Mouse (Mus musculus) 3134 (cell line): Measurements from ENCODE around the gene Ppp1ca.
A peak's percentile ranks its signal among the peaks of the same experiment; 100 is the strongest.

Source experiments
- DNase-seq: peaks from one replicate; pipeline ENCODE4 v3.0.0-alpha.2; 2011; ENCODE audit warnings: low spot score; ENCODE audit not compliant: insufficient read length; ENCODE audit errors: extremely low read depth

Gene Ppp1ca

DNA sequence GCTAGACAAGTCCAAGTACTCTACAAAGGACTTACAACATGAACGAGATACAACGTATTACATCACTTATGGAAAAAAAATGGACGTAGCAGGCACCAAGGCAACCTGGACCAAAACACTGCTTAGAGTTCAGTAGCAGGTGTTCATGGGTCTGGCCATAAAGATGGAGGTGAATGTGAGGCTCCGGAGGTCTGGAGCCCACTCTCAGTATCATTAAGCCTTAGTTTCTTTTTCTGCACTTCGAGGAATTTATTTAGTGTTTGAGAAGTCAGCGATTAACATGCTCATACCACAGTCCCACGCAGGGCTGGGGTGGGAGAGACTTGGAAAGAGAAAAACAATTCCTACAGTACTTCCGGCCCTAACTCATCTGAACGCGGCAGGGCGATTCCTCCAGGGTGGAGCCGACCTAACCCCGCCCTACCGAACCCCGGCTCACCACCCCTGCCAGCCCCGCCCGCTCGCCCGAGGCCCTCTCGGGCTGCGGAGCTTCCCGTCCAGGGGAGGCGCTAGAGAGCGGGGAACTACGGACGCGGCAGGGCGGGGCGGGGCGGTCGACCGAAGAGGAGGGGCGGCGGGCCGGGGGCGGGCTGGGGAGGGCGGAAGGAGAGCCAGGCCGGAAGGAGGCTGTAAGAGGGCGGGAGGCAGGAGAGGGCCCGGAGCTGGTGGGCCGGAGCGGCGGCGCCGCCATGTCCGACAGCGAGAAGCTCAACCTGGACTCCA is at the start of gene Ppp1ca:
Gene Ppp1ca (plus strand): TSS at position 538 of the 723 bp plus-strand sequence.
- peak; percentile 89 for DNase-seq

DNA sequence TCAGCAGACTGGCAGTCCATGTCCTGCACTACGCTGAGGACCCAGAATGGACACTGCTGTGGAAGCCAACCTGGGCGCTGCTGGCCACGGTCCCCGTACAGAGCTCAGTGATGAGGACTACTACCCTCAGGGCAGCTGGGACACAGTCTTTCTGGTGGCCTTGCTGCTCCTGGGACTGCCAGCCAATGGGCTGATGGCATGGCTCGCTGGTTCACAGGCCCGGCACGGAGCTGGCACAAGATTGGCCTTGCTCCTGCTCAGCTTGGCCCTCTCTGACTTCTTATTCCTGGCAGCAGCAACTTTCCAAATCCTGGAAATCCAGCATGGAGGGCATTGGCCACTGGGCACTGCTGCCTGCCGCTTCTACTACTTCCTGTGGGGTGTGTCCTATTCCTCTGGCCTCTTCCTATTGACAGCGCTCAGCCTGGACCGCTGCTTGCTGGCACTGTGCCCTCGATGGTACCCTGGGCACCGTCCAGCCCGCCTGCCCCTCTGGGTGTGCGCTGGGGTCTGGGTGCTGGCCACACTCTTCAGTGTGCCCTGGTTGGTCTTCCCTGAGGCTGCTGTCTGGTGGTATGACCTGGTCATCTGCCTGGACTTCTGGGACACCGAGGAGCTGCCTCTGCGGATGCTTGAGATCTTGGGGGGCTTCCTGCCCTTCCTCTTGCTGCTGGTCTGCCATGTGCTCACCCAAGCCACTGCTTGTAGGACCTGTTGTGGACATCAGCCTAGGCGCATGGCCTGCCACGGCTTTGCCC is 49.3 kb upstream of the Ppp1ca start:
- no peak for DNase-seq

DNA sequence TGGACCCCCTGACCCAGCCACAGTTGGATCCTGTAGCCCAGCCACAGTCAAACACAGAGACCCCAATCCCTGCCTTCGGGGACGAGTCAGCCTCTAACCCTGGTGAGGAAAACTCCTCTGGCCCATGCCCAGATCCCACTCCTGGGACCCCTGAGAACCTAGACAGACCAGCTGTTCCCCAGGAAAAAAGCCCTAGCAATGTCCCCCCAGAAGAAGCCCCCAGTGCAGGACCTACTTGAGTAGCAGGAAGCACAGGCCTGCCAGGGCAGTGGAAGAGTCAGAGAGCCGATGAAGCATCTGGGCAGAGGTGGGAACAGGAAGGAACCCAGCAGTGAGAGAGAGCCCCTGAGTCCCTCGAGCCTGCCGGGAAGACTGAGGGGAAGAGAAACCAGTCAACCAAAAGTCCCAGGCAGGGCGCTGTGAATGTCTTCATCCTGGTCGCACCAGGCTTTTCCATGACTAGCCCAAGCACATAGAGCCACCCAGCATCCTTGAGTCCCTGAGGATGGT is 48.1 kb upstream of the Ppp1ca start, which contains the start of gene Cabp4:
Gene Cabp4 (minus strand): TSS at position 275 of the 510 bp plus-strand sequence.
- DNase-seq, result no peak

DNA sequence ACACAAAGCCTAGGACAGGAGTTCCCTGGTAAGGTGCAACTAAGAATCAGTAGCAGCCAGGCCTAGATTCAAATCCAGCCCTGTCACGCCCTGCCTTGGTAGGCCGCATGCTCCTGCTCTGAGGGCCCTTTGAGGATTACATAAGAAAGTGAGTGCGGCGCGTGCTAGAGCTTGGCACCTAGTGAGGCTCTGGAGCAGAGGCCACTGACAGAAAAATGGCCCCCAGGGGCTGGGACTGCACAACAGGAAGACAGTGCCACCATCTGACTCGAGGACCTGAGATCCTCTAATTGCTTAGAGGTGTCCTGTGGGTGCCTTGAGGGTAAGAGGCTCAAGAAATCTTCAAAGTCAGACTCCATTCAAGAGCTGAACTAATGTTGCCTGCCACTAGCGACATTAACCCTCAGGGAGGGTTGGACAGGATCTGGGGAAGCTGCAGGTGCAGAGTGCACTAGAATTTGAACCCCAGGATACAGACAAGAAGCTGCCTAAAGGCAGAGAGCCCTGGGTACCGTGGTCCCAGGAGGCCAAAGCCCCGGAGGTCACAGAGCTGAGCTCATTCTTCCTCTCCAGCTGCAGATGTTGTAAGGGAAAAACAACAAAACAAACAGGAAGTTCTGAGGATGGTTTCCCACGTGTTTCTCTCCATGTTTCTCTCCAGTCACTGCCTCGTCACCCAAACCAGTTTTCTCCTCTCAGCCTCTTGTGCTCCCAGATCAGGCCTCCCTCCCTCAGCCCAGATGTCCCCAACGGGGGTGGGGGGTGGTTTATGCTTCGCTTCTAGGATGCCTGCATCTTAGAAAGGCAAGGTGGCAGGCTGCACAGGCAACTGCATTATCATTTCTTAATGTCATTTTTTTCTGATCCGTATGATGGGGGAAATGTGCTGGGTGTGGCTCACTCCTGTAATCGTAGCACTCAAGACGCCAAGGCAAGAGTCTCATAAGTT is 47.0 kb upstream of the Ppp1ca start:
- DNase-seq, result no peak

DNA sequence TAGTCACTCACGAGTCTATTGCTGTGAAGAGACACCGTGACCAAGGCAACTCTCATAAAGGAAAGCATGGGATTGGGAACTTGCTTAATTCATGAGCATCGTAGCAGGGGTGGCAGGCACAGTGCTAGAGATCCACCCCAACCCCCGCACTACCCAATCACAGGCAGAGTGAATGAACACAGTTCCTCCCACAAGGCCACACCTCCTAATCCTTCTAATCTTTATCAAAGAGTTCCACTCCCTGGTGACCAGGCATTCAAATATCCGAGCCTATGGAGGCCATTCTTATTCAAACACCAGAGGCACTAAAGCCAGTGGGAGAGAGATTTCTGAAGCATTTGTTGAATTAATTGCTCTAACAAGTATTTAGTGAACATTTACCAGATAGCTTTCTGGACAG is 45.9 kb upstream of the Ppp1ca start:
- no peak for DNase-seq

DNA sequence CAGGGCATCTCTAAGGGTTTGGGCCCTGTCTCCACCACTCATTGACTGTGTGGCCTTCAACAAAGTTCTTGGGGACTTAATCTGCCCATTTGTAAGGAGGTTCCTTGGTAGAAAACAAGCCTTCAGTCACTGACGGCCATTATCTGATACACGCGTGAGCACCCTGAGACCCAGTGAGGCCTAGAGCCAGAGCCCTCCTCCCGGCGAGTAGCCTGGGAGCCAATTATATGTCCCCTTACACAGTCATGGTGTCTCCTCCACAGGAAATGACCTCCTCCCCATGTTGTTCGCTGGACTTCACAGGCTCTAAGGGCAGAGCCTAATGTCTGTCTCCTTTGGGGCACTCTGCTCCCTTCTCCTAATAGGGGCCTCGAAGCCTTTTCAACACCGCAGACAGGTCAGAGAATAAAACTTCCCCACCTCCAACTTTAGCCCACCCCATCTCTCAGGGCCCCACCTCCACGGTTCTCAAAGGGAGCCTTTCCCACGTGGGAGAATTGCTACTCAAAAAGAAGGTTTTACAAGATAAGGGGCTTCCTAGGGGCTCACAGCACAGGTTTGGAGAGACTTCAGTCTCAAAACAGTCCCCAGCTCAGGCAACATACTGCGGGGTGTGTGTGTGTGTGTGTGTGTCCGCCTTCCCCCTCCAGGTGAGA is 45.4 kb upstream of the Ppp1ca start:
- no peak for DNase-seq

DNA sequence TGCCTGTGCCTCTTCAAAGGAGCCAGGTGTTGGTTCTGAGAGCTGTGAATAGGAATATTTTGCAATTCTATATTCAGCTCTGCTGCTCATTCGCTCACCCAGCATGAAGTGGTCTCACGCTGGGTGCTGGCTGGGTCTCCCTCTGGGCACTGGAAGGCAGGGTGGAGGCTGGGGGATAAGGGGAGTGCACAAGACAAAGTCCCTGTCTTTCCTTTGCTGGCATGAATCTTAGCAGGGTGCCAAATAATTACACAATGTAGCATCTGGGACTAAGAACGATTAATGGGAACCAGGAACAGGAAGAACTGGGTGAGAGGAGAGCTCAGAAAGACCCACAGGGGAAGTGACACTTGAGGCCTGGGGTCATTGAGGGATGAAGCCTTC is 44.9 kb upstream of the Ppp1ca start:
- DNase-seq, result no peak

DNA sequence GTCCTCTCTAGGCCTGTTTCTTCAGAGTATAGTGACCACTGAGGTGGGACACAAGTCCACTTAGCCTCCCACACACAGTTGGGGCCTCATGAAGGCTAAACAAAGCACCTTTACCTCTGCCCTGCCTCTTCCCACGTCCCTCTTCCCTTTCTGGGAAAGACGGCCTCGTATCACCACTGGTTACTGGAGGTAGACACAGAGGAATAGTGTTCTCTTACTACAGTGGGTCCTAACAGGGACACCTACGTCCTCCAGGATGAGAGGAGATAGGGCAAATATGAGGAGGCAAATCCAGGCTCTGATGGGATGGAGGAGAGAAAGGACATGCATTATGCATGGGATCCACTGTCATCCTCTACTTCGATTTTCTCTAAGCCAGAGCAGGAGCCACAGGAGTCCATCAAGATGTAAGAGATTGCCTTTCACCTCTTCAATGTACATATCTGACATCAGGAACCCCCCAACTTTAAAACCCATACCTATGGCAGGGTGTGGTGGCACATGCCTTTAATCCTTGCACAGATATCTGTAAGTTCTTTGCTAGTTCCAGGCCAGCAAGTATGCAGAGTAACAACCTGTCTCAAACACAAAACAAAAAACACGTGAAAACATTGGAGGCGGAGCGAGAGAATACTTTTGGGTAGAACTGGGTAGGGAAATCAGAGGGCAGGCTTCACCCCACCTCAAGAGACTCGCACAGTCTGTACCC is 43.9 kb upstream of the Ppp1ca start:
- DNase-seq, result no peak

DNA sequence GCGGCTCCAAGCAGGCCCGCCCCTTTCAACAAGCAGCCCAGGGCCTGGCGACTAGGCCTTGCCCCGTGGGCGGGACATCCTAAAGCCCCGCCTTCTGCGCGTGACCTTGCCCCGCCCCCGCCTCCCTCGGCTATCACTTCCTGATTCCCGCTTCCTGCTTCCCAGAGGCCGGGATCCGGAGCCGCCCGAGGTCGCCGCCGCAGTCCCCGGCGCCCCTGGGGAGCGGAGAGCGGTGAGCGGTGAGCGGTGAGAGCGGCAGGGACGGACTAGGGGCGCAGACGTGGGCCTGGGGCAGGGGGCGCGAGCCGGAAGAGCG is 43.4 kb upstream of the Ppp1ca start, which contains the start of gene Coro1b:
Gene Coro1b (plus strand): TSS at position 129 of the 316 bp plus-strand sequence.
- peak; percentile 96 for DNase-seq

DNA sequence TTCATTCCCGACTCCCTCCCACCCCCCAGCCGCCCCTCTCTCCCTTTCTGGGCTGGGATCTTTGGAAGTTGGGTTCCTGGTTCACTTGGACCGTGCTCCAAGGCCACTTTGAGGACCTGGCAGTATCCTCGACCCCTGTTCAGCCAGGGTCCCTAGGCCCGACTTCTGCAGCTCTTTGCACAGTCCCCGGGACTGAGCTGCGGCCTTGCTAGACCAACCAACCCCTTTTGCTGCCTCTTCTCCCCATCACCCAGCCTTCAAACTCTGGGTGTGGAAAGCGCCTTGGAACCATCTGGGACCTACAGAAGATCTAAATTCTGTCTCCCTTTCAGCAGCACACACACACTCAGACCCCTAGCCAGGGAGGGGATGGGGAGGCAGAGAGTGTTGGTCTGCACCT is 43.0 kb upstream of the Ppp1ca start:
- no peak for DNase-seq

DNA sequence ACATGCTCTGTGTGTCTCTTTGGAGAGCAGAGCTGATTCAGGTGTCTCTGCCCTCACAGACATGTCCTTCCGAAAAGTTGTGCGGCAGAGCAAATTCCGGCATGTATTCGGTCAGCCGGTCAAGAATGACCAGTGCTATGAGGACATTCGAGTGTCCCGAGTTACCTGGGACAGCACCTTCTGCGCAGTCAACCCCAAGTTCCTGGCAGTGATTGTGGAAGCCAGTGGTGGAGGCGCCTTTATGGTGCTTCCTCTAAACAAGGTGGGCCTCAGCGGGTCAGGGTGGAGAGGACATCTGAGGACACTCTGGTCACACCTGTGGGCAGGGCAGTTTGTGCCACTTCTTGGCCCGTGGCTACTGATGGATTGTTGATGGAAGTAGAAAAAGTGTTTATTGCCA is 42.6 kb upstream of the Ppp1ca start:
- DNase-seq, result no peak

DNA sequence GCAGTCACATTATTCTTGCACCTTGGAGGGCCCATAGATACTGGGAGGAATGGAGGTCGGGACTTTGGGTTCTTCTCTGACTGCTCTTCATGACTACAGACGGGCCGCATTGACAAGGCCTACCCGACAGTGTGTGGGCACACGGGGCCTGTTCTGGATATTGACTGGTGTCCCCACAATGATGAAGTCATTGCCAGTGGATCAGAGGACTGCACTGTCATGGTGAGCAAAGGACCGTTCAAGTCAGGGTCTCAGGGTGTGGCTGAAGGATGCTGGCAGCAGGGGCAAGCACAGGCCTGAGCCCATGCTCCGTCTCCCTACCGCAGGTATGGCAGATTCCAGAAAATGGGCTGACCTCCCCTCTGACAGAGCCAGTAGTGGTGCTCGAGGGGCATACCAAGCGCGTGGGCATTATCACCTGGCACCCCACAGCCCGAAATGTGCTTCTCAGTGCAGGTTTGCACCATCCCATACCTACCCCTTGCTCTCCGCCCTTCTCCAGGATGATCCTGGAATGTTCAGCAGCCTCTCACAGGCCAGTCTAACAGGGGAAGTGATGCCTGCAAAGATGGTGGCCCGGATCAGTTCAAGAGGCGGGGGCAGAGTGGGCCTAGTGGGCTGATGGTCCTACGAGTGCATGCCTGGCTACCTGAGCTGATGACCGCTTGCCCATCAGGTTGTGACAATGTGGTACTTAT is 42.0 kb upstream of the Ppp1ca start:
- DNase-seq, result no peak

DNA sequence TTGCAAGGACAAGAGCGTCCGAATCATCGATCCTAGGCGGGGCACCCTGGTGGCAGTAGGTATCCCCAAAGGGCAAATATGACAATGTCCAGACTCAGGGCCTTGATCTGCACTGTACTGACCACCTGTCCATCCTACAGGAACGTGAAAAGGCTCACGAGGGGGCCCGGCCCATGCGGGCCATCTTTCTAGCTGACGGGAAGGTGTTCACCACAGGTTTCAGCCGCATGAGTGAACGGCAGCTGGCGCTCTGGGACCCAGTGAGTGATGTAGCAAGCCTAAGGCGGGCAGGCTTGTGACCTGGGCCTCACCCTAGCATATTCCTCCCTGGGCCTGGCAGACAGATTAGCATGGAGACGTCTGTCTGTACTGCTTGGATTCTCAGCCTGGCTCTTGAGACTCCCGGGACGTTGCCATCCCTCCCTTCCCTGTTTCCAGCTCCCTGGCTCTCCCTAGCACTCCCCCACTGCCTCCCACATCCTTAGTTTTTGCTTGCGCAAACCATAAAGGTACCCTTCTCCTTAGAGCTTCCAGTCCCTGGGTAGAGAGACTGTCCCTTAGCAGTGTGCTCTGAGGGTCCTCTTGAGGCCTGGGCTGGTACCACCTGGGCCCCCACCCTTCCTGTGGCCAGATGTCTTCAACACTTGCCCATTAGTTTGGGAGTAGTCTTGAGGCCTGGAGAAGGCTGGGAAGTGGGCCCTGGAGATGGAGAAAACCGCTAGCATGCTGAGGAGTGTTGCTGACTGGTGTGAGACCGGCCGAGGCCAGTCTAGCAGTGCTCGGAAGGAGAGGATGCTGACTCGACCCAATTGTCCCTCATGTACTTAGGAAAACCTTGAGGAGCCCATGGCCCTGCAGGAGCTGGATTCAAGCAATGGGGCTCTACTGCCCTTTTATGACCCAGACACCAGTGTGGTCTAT is 41.0 kb upstream of the Ppp1ca start:
- DNase-seq, result no peak

DNA sequence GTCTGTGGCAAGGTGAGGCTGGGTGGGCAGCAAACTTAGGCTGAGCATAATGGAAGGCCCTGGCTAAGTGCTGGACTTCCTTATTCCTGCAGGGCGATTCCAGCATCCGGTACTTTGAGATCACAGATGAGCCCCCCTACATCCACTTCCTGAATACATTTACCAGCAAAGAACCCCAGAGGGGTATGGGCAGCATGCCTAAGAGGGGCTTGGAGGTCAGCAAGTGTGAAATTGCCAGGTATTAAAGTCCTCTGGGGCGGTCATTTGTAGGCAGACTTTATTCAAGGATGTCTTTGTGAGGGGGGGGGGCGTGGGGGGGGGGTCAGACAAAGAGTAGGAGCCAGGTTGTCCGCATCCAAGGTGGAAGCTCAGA is 40.4 kb upstream of the Ppp1ca start:
- DNase-seq, result no peak

DNA sequence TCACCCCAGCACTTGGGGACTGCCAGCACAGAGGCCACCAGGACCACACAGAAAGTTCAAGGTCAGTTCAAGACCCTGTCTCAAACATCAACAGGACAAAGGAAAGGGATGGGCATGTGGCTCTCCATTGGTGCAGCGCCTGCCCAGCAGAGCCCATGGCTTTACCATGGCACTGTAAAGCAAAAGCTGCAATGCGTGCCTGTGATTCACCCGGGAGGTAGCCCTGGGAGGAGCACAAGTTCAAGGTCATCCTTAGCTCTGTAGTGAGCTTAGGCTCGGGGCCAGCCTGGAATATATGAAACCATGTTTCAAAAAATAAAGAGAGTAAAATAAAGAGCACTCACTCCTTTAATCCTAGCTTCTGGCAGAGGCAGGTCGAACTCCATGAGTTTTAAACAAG is 40.0 kb upstream of the Ppp1ca start:
- DNase-seq, result no peak

DNA sequence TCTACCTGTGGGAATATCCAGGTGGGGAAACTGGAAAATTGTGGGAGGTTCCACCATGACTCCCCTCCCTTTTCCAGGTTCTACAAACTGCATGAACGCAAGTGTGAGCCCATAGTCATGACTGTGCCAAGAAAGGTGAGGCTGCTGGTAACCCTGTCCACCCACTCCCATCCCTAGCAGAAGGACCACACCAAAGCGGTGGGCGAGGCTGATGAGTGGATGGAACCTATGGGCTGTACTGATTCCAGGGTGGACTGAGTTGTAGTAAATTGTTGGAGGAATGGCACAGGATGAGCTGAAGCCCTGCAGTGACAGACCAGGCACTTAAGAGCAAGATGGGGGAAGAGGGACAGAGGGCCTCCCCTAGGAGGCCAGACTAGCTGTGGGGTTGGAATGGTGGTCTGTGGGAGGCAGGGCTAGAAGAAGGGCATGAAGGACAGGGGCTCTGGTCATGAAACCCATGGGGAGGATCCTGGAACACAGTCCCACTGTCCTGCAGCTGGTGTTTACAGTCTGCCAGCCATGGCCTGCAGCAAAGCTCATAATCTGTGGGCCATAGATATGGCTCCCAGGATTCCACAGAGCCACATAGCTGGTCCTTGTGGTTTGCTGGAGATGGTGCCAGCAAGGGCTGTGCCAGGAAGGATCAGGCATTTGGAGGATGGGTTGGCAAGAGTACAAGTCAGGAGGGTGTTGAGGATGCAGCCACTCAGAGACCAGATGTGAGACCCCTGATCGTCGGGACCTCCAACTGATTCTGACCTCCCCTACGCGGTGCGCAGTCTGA is 39.2 kb upstream of the Ppp1ca start:
- no peak for DNase-seq

DNA sequence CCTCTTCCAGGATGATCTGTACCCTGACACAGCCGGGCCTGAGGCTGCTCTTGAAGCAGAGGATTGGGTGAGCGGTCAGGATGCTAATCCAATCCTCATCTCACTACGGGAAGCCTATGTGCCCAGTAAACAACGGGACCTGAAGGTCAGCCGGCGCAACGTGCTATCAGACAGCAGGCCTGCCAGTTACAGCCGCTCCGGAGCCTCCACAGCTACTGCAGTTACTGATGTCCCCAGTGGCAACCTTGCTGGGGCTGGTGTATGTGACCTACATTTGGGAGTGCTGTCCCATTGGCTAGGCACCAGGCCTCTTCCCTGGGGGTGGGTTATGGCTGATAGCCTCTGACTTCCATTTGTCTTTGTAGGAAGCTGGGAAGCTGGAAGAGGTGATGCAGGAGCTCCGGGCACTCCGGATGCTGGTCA is 38.6 kb upstream of the Ppp1ca start, which contains the start of gene Ptprcap:
Gene Ptprcap (plus strand): TSS at position 373 of the 423 bp plus-strand sequence.
- no peak for DNase-seq
